Mouse (Mus musculus) lung, adult 18-20 months (tissue): ENCODE data around the gene Adprhl1.

Experiments
- DNase-seq, 2 experiments: peaks; one replicate each; pipeline ENCODE4 v3.0.0; 2022; ENCODE audit warnings: mixed read lengths in 2 of 2

Gene Adprhl1

GRCm38 (mm10) chr8:13254019-13254418 is at the start of gene Adprhl1:
Adprhl1 (minus strand) TSS chr8:13254162.
- peak; percentile 73 to 83 for DNase-seq

- no peak for DNase-seq
Measured at GRCm38 (mm10) chr8:13301036-13301435, 47.1 kb upstream of the Adprhl1 start.

- no peak for DNase-seq
Measured at GRCm38 (mm10) chr8:13299571-13299970, 45.6 kb upstream of the Adprhl1 start.

DNA sequence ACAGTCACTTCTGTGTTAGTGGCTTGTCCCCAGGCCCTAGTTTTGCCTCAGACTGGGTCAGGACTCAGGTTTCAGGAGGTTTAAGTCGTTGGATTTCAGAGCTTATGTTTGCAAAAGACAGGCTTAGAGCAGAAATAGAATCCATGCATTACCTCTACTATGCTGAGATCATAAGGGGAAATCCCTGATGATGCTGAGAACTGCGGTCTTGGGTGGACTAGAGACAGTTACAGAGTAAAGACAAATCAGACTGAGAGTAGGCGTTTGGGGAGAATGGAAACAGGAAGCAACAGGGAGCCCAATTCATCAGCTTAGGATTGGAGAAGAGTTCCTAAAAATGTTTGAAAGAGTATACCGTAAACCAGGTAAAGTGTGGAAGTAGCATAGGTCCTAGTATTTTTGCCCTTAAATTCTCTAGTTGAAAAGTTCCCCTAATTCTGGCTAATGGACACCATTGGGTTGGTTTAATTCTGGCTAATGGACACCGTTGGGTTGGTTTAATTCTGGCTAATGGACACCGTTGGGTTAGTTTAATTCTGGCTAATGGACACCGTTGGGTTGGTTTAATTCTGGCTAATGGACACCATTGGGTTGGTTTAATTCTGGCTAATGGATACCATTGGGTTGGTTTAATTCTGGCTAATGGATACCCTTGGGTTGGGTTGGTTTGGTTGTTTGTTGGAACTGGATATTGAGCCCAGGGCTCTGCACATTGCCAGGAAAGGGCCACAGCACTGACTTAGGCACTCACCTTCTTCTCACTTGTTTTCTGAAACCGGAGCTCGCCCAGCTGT is 39.9 kb upstream of the Adprhl1 start:
- DNase-seq, result no peak

DNA sequence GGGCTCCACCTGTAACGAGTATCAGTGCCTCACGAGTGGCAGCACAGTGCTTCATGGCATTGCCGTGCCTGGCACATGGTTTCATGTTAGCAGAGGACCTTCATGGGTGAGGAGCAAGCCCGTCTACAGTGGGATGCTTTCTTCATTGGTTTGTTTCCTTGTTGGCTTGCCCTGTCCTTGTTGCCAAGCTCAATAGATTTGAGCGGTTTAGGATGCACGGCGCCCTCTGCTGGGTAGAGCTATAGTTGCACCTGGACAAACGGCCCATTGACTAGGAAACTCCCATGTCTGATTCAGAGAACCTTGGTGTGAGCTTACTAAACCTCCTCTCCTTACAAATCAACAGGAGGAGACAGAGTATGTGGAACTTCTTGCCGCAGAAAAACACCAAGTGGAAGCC is 38.4 kb upstream of the Adprhl1 start:
- peak; percentile 78 to 79 for DNase-seq

DNA sequence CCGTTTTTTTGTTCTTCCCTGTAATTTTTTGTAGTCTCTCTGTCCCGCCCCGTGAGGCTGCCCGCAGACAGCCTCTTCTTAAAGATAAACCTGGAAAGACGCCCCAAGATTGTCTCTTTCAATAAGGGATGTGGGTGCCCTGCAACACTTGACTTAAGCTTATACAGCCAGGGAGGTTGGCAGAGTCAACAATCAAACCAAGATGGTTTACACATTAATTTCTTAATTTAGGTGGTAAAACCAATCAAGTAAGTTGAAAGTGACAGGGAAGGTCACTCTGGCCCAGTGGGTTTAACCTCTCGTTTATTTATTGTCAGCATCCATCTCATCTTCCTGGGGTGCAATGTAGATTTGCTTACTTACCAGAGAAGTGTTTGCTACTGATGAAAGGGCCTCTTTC is 34.7 kb upstream of the Adprhl1 start:
- no peak for DNase-seq

- DNase-seq, result peak; percentile 94 to 95
Measured at GRCm38 (mm10) chr8:13287692-13288623, 34.0 kb upstream of the Adprhl1 start, which contains the start of the genes Dcun1d2 and Tmco3. Dcun1d2 (minus strand) TSS chr8:13288131. Tmco3 (plus strand) TSS chr8:13288190.

- peak; percentile 95 to 96 for DNase-seq
Measured at GRCm38 (mm10) chr8:13287304-13287691, 33.3 kb upstream of the Adprhl1 start.

GRCm38 (mm10) chr8:13283200-13283599 is 29.2 kb upstream of the Adprhl1 start:
- no peak for DNase-seq

DNA sequence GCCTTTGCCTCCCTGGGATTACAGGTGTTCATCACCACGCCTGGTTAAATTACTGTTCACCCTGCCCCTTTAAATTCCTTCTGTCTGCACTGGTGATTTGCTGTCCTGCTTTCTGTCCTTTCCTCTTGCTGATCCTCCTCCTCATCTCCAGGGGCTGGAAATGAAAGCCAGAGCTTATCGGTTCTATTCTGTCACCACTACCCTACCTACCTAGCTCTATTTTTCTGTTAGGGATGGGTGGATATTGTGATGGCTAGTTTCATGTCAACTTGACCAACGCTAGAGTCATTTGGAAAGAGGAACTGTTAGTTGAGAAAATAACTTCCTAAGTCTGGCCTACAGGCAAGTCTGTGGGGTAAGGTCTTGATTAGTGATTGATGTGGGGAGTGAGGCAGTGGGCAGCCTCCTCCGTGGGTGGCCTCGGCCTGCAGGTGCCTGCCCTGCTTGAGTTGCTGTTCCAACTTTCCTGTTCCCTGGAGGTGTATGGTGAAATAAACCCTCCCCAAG is 23.0 kb upstream of the Adprhl1 start:
- DNase-seq, result no peak

DNA sequence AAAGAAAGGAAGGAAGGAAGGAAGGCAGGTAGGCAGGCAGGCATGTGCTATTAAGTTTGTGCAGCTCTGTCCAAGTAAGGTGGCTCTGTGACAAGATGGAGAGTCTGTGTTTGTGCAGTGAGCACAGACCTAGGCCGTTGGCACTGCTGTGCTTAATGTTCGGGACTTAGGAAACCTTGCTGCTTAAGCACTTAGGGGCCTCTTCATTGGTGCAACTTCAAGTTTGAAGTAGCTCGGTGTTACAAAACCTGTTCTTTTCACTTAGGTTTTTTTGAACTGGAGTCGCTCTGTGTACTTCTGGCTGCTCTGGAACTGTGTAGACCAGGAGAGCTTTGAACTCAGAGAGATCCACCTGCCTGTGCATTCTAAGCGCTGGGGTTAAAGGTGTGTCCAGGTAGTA is 18.9 kb upstream of the Adprhl1 start:
- DNase-seq, result peak; percentile 41 to 56

DNA sequence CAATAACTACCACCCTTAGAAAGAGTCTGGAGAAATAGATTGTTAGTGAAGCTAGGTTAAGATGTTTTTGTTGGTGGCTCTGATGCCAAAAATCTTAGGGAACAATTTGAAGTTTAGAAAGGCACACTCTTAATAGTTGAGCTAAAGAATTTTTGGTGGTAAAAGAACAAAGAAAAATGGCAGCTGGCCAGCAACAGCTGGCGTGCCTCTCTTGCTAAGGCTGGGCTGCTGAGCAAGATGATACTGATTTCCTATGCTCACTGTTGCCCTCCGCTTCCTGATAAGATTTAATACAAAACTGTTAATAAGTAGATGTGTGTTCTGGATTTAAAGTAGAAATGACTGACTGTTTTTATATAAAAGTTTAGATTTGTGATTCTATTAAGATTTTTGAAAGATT is 13.6 kb upstream of the Adprhl1 start:
- no peak for DNase-seq

GRCm38 (mm10) chr8:13263376-13263775 is 9.4 kb upstream of the Adprhl1 start:
- no peak for DNase-seq

DNA sequence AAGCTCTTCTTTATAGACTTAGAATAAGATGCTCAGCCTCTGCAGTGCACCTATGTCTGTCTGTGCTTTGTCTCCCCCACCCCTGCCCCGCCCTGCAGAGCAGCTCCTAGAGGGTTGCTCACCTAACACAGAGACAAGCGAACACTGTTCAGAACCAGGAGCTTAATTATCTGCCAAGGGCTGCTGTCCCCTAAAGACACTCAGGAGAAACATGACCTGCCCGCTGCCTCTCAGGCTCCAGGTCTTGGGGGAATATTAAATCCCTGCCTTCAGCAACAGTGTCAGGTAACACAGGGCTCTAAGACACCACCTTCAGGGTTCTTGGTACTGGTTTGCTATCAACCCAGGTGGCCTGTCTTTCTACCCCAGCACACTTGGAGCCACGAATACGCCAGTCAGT is 549 bp downstream of the Adprhl1 start:
- DNase-seq, result no peak

DNA sequence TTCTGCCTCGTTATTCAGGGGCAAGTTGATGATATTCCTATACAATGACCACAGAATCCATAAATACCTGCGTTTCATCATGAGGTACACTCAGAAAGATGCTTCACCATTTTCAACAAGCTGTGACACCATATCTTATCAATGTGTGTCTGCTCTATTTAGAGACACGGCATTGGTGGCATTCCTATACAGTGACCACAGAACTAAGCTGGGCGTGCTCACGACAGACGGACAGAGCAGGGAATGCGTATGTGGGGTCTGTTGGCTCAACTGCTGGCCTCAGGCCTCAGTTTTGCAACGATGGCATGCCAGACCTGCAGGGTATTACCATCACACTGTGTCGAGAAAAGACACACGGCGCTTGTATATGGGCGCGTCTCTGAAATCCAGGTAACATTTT is 1.1 kb downstream of the Adprhl1 start:
- DNase-seq, result no peak

GRCm38 (mm10) chr8:13244343-13244880 is 9.6 kb downstream of the Adprhl1 start:
- no peak for DNase-seq

DNA sequence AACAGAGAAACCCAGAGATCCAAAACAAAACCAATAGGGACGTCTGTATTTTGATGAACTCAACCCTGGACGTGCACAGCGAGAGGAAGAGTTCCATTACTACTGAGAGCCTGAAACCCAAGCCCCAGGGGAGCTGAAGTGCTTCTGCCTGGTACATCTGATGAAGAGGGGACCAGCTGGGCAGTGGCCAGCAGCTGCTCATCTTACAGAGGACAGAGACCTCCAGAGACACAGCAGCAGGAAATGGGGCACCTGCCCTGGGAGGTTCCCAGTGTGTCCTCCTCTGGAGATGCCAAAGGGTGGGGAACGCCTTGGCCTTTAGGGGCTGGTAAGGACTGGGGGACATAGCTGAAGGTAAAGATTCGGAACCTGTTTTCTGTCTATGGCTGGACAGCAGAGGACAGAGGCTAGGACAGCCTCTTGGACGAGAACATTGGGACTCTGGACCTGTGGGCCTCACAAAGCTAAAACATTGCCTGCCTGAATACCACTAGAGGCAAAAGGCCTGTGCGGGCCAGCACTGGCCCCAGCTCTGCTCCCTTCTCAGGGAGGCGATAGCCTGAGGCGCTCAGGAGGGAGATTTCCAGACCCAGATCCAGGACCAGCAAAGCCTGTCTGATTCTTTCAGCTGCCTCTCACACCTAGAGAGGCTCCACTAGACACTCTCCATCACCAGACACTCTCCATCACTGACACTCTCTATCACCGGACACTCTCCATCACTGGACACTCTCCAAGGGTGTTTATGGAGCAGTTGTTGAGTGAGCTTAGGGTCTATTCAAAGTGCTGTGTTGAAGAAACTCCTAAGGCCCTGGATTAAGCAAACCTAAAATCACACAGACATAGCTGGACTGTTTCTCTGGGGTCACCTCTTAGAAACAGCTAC is 10.7 kb downstream of the Adprhl1 start:
- DNase-seq, result no peak

GRCm38 (mm10) chr8:13240691-13241090 is 13.3 kb downstream of the Adprhl1 start:
- peak; percentile 80 to 84 for DNase-seq

GRCm38 (mm10) chr8:13240055-13240454 is 13.9 kb downstream of the Adprhl1 start:
- DNase-seq, result no peak

DNA sequence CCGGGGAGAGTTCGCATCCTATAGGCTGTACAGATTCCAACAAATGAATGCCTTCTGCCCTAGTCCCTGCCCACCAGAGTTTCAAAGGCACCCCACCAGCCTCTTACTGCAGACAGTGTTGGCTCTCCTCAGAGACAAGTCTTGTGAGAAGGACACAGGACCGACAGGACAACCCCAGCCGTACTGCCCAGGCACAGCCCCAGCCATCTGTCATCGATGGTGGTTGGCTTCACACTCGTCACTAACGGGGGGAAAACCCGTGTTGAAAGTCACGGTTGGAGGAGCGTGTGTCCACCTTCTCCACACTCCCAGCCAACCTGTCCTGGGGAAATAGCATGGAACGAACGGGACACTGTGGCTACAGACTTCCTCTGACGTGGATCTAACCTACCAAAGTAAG is 19.2 kb downstream of the Adprhl1 start:
- DNase-seq, result no peak

DNA sequence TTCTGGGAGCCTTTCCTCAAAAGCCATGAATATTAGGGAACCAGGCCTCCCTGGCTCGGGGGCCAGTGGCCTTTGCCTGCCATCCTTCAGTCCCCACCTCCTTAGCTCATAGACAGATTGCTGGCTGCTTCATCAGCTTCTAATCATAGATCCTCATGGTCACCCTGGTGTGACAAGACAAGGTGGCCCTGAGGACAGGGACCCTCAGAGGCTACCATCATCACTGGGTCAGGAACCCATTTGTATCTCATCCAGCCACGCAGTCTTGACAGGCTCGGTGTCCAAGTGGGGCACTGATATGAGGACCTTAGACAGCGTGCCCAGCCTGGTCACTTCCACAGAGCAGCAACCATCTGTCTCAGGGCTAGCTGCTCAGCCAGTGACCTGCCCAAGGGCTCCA is 23.5 kb downstream of the Adprhl1 start:
- DNase-seq, result no peak

DNA sequence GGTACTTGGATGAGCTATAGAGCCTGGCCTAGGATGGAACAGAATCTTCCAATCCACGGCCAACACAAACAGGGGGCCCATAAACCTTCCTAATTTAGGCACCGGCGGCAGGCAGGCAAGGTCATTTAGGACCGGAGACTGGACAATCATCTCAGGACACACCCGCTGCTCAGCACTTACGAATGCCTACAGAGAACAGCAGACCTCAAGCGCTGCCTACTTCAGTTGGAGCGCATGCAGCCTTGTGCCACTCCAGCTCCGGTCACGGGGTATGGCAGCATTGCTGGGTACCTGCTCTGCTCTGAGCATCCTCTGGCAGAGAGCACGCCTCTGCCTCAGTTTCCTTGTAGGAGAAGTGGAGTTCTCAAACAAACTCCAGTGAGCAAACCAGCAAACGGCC is 24.2 kb downstream of the Adprhl1 start:
- DNase-seq, result no peak
